11 mouse cellular contexts compared by ENCODE assay signal in genomic region chr13:91169529-91170319, GRCm38 (mm10). TPM values are rescaled to one million over a fixed set of nuclear protein-coding genes. Genes with fewer than 3 reads are reported as not detected.
DNase-seq lines count a peak whose midpoint lies in the region; ATAC-seq lines count a peak whose summit lies in the region.
"Had no signal": no experiment of that assay in that cellular context is flagged by ENCODE, and none has a peak within 500 bp of the region (broad histone marks: within the 10 kb centered on the region; RNA-seq: fewer than 3 reads in every experiment).

No protein-coding gene starts in this region.

- peak; percentile 45 for ATAC-seq in CD4-positive, CD25-positive, alpha-beta regulatory T cell, adult 4 months
- ATAC-seq in granulocyte monocyte progenitor cell, adult 5-6 weeks (replicated peaks; ENCODE audit: poor library complexity, severe bottlenecking), result peak; percentile 72
- ATAC-seq: hindbrain, postnatal 0 days had no signal

- peak overlapping the region; percentile 59 for H3K4me3 ChIP-seq in megakaryocyte, embryonic 14.5 days (replicated peaks)

- H3K4me1 ChIP-seq in megakaryocyte, embryonic 14.5 days, result peaks cover 16% of the 10 kb centered on the region

- peaks cover 4% of the 10 kb centered on the region for H3K27me3 ChIP-seq in megakaryocyte, embryonic 14.5 days (replicated peaks)

- no peaks in the 10 kb centered on the region for H3K9me3 ChIP-seq in megakaryocyte, embryonic 14.5 days

- H3K36me3 ChIP-seq in megakaryocyte, embryonic 14.5 days (replicated peaks; ENCODE audit: low read length), result no peaks in the 10 kb centered on the region

- DNase-seq in B cell, adult 2 months, result peak; percentile 12
- no peak for DNase-seq in right cerebral cortex, postnatal 14 days
- no peak for DNase-seq in kidney, postnatal 14 days
- DNase-seq in lung, adult 18-20 months, result no peak
- DNase-seq: cerebellum, postnatal 14 days; kidney, postnatal 4 days; lung, postnatal 36 days had no signal

RNA-seq across cellular contexts. Expression of gene Atg10, which starts 54.0 kb away (rescaled TPM):
- polyA plus RNA-seq in CD4-positive, CD25-positive, alpha-beta regulatory T cell, adult 4 months (2017; shearing (Covaris generic)), result 10 to 100 TPM; 20.0 to 21.7 TPM
- 10.7 and 16.9 TPM in 2 replicates for total RNA-seq in granulocyte monocyte progenitor cell, adult 5-6 weeks (2014; fragmentation: Nextera tagmentation)
- total RNA-seq in granulocyte monocyte progenitor cell, adult 5-6 weeks (2017), result 15.7 and 18.9 TPM in 2 replicates
- polyA plus RNA-seq in megakaryocyte, embryonic 14.5 days (2012; ENCODE audit: insufficient read depth, low replicate concordance), result 0.46 TPM in 1 of 2 replicates, not detected in the other

Comparison
In these comparisons a context has a peak if more than half of its experiments do, and no peak if none do; other contexts are left out.
1. DNase-seq: peak in B cell, adult 2 months (2 of 2); none in right cerebral cortex, postnatal 14 days (single experiment), kidney, postnatal 14 days (single experiment) and lung, adult 18-20 months (0 of 2).
2. RNA of gene Atg10, which starts 54.0 kb away (polyA plus RNA-seq): 20.0 to 21.7 TPM in CD4-positive, CD25-positive, alpha-beta regulatory T cell, adult 4 months; 0.46 TPM in megakaryocyte, embryonic 14.5 days; every median in the first group is over 10 times any median in the second.